Mouse (Mus musculus) megakaryocyte, embryonic 14.5 days (primary cell): ENCODE measurements at regions not wholly inside any gene's neighbourhood (a gene's known extent, or its start where the extent isn't known, plus 50 kb on each side); places are given as distances from the start of the nearest gene placed in this dataset.

Experiments used
- FLI1 ChIP-seq: IDR thresholded peaks from 2 replicates; pipeline ENCODE4 v1.6.1; 2012; ENCODE audit warnings: low read length, inconsistent platforms, mixed read lengths
- GATA1 ChIP-seq: IDR thresholded peaks from 3 replicates; pipeline ENCODE4 v1.6.1; 2012; ENCODE audit warnings: mixed read lengths, low read length, inconsistent platforms, borderline replicate concordance

- TF ChIP-seq GATA1: no peak
- TF ChIP-seq FLI1: no peak
Observed at GRCm38 (mm10) chr8:49084191-49084875, 240.6 kb upstream of the Tenm3 start.
